Mouse (Mus musculus): ENCODE data around the gene Foxp1.

Foxp1 gene

DNA sequence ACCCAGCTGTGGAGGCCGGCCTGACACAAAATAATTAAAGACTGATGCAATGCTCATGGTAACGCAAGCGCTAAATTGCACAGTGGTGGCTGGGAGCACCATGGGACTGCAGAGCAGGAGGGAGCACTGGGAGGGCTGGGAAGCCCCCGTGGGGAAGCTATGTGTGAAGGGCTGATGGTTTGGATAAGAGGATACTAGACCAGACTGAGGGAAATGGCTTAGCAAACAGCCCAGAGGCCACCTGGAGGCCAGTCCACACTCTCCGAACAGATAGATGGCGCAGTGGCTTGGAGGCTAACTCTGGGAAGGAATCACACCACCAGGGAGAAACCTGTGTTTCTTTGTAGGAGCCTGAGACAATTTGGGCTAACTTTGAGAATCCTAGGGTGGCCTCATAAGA lies 492.3 kb downstream of the Foxp1 start:
- H3K36me3 ChIP-seq (ENCODE audit: control insufficient read depth, insufficient read depth, low read length, poor library complexity, severe bottlenecking) = no peaks in the 10 kb centered on the region; the same call in 1 of the 2 replicates
- no peaks in the 10 kb centered on the region for H3K27me3 ChIP-seq (ENCODE audit: control insufficient read depth, insufficient read depth, low read length, poor library complexity, severe bottlenecking)
- no peak for DNase-seq (ENCODE audit: low read depth, low spot score)

DNA sequence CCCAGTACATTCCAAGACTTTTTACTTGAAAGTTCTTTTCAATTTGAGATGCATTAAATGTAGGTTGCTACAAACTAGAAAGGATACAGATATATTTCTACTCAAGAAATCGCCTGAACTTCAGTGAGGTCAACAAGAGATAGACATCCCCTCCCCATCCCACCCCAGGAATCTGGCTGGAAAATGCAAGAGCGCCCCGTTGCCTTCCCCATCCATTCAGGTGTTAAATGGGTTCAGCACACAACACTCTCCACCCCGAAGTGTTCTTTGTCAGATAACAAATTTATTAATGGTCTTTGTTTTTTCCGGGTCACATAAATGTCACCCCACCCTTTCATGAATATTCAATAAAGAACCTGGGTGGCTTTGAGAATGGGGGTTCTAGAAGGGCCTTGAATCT lies 493.1 kb downstream of the Foxp1 start:
- DNase-seq (ENCODE audit: low read depth, low spot score) = no peak
- H3K27me3 ChIP-seq (ENCODE audit: control insufficient read depth, insufficient read depth, low read length, poor library complexity, severe bottlenecking) = no peaks in the 10 kb centered on the region
- H3K36me3 ChIP-seq (ENCODE audit: control insufficient read depth, insufficient read depth, low read length, poor library complexity, severe bottlenecking) = no peaks in the 10 kb centered on the region

DNA sequence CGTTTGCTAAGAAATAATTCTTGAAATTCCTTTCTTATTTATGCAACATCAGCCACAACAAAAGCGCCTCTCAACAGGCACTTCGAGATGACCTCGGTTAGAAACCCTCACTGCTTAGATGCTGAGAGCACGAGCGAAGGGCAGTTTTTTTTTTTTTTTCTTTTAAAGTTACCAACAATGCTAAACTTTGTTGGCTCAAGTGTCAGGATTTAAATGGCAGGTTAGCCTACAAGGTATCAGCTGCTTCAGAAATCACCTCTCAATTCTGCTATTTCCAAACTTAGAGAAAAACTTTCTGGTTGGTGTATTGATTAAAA lies 493.6 kb downstream of the Foxp1 start:
- Histone ChIP-seq H3K36me3 (ENCODE audit: control insufficient read depth, insufficient read depth, low read length, poor library complexity, severe bottlenecking) (0 out of 2 replicates have a peak, but pooled peaks cover 1% of the 10 kb centered on the region), H3K27me3 (ENCODE audit: control insufficient read depth, insufficient read depth, low read length, poor library complexity, severe bottlenecking) (no peaks in the 10 kb centered on the region)
- no peak for DNase-seq (ENCODE audit: low read depth, low spot score)

DNA sequence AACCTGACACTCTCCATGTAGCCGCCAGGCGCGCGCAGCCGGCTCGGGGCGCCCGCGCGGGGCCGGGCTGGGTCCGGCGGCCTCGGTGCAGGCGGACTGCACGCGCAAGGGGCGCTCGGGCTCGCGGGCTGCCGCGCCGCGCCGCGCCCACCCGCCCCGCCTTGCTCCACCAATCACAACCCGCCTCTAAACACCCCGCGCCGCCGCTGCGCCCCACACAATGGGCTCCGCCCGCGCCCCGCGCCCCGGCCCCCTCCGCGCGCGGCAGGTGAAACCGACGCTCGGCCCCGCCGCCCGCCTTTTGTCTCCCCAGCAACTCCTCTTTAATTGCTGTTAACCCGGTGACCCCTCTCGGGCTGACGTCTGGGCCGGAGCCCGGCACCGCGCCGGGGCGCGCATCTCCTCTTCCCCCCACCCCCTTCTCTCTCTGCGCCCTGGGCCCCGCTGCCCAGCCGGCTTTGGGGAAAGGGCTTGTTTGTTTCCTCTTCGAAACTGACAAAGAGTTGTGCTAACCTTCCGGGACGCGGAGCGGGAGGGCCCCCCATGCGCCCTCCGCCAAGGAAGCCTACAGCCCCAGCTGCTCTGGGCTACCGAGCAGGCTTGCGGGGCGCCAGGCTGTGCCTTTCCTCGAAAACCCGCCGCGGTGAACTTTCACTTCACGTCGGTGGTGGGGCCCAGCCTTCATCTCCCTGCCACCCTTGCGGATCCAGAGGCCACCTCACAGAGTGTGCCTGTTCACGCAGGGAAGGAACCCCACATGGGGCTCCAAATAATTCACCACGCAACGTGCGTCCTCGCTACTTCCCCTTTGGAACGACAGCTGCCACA lies 494.1 kb downstream of the Foxp1 start:
- Histone ChIP-seq H3K27me3 (ENCODE audit: control insufficient read depth, insufficient read depth, low read length, poor library complexity, severe bottlenecking) (no peaks in the 10 kb centered on the region), H3K36me3 (ENCODE audit: control insufficient read depth, insufficient read depth, low read length, poor library complexity, severe bottlenecking) (0 out of 2 replicates have a peak, but pooled peaks cover 1% of the 10 kb centered on the region)
- peak; percentile 66 for DNase-seq (ENCODE audit: low read depth, low spot score)

DNA sequence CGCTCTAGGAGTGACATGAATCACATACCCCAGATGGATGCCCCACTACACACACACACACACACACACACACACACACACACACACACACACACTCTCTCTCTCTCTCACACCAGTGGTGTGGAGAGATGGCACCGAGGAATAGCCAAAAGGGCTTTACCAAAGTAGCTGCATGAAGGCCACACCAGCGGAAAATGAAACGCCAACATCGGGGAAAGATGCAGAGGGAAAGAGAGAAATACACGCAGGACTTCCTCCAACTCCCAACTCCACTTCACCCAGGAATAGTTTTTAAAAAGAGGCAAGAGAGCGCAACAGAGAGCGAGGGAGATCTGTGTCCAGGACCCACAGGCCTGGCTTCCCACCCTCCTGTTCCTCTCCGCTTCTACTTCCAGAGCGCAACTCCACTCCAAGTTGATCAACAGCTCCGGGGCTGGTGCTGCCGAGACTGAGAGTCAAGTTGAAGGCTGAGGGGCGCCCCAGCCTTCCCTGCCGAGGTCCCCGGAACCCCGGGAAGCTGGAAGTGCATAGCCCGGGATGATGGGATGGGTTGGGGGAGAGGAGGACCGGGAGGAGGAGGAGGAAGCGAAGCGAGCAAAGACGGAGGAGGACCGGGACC lies 494.9 kb downstream of the Foxp1 start:
- DNase-seq (ENCODE audit: low read depth, low spot score) = no peak

DNA sequence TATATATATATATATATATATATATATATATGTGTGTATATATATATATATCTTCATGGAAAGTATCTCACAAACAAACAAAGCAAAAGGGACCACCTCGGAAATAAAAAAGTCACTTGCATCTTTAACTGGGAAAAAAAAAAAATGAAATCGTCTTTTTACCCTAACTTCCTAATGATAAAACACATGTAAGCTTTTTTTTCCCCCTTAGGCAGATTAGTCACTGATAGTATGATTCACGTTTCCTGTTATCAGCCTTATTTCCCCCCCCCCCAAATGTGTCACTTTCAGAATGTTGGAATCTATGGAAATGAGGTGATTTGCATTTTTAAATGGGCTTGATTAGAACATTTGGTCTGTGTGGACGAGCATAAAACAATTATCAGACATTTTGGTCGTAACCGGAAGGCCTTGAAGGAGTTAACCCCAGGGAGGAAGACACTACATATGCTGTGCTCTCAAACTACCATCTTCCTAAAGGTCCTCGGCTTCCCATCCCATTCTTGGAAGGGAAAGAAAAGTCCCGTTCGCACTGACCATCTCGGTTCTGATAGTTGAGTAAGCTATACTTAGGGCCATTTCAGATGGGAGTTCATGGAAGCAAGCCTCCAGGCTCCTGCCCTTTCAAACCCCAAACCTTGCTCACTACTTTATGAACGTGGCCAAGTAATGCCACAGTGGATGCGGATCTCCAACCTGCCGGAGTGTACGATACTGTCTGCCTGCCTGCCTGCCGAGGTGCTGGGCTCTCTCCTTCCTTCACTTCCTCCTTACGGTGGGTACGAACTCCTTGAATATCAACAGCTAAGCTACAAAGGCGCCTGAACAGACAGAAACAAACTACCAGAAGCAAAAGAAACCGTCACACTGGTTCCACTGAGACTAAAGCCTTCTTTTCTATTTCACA lies 495.6 kb downstream of the Foxp1 start:
- Histone ChIP-seq H3K27me3 (ENCODE audit: control insufficient read depth, insufficient read depth, low read length, poor library complexity, severe bottlenecking) (no peaks in the 10 kb centered on the region), H3K36me3 (ENCODE audit: control insufficient read depth, insufficient read depth, low read length, poor library complexity, severe bottlenecking) (0 out of 2 replicates have a peak, but pooled peaks cover 1% of the 10 kb centered on the region)
- DNase-seq (ENCODE audit: low read depth, low spot score) = peak; percentile 69

More for the DNA sequence above, 494.9 kb downstream of the Foxp1 start:
- Histone ChIP-seq H3K36me3 (ENCODE audit: control insufficient read depth, insufficient read depth, low read length, poor library complexity, severe bottlenecking) (0 out of 2 replicates have a peak, but pooled peaks cover 1% of the 10 kb centered on the region), H3K27me3 (ENCODE audit: control insufficient read depth, insufficient read depth, low read length, poor library complexity, severe bottlenecking) (no peaks in the 10 kb centered on the region)

DNA sequence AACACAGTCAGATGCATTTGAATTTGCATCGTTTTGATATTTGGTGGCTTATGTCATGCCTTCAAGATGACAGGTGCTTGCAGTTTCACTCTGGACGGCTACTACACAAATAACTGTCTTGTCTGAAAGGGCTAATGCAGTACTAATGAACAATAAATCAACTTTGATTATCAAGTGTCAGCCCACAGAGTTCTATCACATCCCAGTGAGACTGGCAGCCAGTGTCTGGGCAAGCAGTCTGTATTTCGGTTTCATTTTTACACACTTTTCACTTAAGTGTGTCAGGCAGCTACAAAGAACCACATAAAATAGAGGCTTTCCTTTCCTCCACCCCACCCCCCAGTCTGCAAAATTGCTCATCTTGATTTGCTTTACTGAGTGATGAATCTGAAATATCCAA lies 496.5 kb downstream of the Foxp1 start:
- DNase-seq (ENCODE audit: low read depth, low spot score) = peak; percentile 49
- H3K36me3 ChIP-seq (ENCODE audit: control insufficient read depth, insufficient read depth, low read length, poor library complexity, severe bottlenecking) = 0 out of 2 replicates have a peak, but pooled peaks cover 1% of the 10 kb centered on the region
- H3K27me3 ChIP-seq (ENCODE audit: control insufficient read depth, insufficient read depth, low read length, poor library complexity, severe bottlenecking) = no peaks in the 10 kb centered on the region

DNA sequence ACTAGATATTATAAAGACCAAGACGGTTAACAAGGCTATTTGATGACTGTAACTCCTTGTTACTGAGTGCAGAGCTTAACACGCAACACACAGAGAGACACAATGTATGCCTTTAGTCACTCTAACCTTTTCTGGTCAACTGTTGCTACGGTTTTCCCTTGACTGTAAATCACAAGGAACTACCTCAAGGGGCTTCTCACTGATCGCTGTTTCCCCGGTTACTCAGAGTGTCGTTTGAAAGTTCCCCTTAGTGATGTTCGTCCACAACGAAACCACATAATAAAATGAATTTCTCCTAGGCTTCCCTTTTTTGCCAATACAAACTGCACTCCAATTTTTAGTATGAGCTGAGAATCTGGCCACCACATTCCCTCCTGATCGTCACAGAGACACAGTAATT lies 497.9 kb downstream of the Foxp1 start:
- peak; percentile 63 for DNase-seq (ENCODE audit: low read depth, low spot score)
- H3K36me3 ChIP-seq (ENCODE audit: control insufficient read depth, insufficient read depth, low read length, poor library complexity, severe bottlenecking) = 0 out of 2 replicates have a peak, but pooled peaks cover 3% of the 10 kb centered on the region
- no peaks in the 10 kb centered on the region for H3K27me3 ChIP-seq (ENCODE audit: control insufficient read depth, insufficient read depth, low read length, poor library complexity, severe bottlenecking)

DNA sequence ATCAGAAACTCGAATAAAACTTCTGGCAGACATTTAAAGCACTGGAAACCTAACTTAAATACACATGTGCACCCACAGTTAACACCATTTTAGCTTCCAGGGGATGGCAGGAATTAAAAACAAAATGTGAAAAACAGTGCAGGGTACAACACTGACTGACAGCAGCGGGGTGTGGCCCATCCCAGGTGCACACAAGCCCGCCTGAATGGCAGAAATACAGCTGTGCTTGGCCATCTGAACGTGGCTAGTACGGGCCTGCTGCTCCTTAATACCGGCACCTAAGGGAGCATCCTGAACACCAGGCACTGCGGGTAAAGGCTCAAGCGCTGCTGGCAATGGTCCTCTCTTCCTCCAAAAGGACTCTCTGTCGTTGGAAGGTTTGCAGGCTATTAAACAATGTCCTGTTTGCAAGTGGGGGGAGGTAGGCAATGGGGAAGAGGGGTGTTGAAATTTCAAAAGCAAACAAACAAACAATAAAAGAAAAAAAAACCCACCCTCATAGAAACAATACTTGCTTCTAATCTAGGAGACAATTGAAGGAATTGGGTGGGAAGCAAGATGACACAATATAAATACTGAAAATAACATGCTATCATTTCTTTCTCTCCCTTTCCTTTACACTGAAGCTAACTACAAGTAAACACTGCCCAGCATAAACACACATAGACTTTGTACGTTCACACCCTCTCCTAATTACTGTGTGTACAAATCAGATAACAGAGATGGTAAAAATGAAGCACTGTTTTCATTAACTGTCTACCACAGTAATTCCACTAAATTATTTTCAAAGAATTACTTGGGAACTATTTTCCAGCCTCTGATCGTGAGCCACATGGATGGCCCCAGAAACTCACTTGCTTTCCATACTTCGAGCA lies 501.7 kb downstream of the Foxp1 start:
- Histone ChIP-seq H3K27me3 (ENCODE audit: control insufficient read depth, insufficient read depth, low read length, poor library complexity, severe bottlenecking) (no peaks in the 10 kb centered on the region), H3K36me3 (ENCODE audit: control insufficient read depth, insufficient read depth, low read length, poor library complexity, severe bottlenecking) (peaks cover 5% of the 10 kb centered on the region)
- no peak for DNase-seq (ENCODE audit: low read depth, low spot score)

DNA sequence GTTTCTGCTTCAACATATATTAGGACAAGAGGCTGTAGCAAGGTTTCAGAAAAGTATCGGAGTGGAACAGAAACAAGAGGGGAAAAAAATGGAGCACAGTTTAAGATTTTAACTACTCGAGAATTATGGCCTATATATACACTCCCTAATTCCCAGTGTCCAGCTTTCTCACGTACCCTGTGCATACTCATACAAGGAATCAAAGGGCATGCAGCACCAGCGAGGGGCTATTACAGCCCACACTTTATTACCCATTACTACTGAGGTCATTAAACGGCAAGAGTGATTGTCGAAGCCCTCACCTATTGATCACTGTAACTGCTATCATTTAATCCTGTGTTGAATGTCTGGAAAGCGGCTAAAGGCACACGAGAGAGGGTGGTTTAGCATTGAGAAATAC lies 502.8 kb downstream of the Foxp1 start:
- DNase-seq (ENCODE audit: low read depth, low spot score) = no peak
- H3K36me3 ChIP-seq (ENCODE audit: control insufficient read depth, insufficient read depth, low read length, poor library complexity, severe bottlenecking) = peaks cover 11% of the 10 kb centered on the region
- no peaks in the 10 kb centered on the region for H3K27me3 ChIP-seq (ENCODE audit: control insufficient read depth, insufficient read depth, low read length, poor library complexity, severe bottlenecking)

DNA sequence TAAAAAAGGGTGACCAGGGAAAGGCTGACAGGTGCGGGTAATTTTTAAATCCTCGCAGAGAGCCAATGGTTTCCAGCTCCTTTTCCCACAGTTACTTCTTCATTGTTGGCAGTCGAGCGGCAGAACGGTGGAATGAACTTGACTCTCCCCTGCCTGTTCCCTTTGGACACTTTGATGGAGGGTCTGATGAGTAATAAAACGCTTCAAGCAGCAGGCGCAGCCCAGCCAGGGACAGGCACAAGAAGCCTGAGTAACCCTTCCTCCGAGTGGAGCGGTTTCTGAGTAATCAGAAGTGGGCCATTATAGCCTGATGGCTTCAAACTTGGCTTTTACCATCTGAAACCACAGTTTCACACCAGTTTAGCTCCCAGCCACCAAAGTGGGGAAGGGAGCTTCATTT lies 503.3 kb downstream of the Foxp1 start:
- no peak for DNase-seq (ENCODE audit: low read depth, low spot score)
- no peaks in the 10 kb centered on the region for H3K27me3 ChIP-seq (ENCODE audit: control insufficient read depth, insufficient read depth, low read length, poor library complexity, severe bottlenecking)
- H3K36me3 ChIP-seq (ENCODE audit: control insufficient read depth, insufficient read depth, low read length, poor library complexity, severe bottlenecking) = peaks cover 14% of the 10 kb centered on the region

DNA sequence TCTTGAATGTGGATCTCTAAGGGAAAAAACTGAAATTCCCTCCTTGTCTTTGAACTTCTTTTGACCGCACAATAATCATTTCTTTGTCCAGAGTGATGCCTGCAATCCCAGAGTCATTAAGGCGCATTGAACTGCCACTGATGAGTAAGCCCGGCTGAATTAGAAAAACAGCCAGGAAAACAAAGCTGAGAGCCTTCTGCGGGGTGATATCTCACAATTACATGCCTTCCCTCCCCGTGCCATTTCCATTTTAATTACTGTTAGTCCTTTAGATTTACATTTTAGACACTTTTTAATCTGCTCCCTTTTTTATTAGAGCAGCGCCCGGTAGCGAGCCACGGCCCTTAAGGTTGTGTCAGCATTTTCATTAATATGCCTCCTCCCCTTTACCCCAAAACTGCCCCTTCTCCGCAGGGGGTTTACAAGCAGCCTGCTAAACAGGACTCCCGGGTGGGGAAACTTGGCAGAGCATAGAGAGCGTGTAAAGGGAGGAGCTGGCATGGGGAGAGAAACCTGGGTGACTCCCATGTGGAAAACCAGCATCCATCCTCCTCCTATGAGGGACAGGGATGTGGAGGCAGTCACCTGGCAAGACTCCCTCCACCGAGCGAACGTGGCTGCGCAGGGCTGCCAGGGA lies 508.5 kb downstream of the Foxp1 start:
- Histone ChIP-seq H3K27me3 (ENCODE audit: control insufficient read depth, insufficient read depth, low read length, poor library complexity, severe bottlenecking) (no peaks in the 10 kb centered on the region), H3K36me3 (ENCODE audit: control insufficient read depth, insufficient read depth, low read length, poor library complexity, severe bottlenecking) (peaks cover 34% of the 10 kb centered on the region)
- no peak for DNase-seq (ENCODE audit: low read depth, low spot score)

DNA sequence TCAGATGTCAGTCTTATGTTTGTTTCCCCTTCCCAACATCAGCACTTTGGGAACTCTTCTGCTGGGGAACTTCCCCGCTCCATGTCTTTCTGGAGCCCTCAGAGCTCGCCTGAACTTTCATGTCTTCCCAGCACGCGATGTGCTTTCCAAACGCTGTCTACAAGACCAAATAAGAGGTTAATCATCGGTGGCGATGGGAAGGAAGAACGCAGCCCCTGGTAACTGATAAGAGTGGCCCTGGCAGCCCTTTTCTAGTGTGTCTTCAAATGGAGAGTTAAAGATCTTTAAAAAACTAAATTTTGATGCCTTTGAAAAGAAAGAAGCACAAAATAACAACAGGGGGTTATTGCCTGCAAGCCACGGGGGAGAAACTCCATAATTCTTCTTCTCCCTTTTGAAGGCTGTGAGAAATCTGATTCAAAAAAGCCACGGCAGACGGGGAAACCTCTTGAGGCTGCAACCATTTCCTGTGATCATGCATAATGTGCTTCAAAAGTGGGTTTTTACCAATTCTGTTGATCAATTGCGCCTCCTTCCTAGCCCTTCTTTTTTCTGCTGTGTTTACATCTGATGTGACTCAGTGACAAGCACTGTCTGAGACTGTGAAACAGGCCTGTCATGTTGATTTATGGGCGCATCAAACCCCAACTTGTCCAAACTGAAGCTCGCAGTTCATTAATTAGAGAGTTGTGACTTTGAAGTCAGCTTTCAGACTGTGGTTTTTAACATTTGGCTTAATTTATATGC lies 509.2 kb downstream of the Foxp1 start:
- Histone ChIP-seq H3K27me3 (ENCODE audit: control insufficient read depth, insufficient read depth, low read length, poor library complexity, severe bottlenecking) (no peaks in the 10 kb centered on the region), H3K36me3 (ENCODE audit: control insufficient read depth, insufficient read depth, low read length, poor library complexity, severe bottlenecking) (peaks cover 38% of the 10 kb centered on the region)
- DNase-seq (ENCODE audit: low read depth, low spot score) = no peak

Measured in splenic B cell, adult 2 months (primary cell).